Mouse (Mus musculus) Patski (cell line): ENCODE data around the gene Wdr89. TPM values are rescaled to one million over a fixed set of nuclear protein-coding genes. Genes with fewer than 3 reads are reported as not detected.
"Not testable (repeated sequence)": the region's sequence is repeated elsewhere in the genome, so short reads cannot be mapped to it uniquely, and the experiment has no call there.

Experiments used
- ATAC-seq: fragments of 100-300 bp; one replicate; pipeline ENCODE4 v1.8.0; 2021
- CTCF ChIA-PET: fragments of 350-600 bp; sonication (Branson Sonifier 250); formaldehyde crosslinking; loops from one replicate; lab custom pipeline; 2022; ENCODE audit warnings: inconsistent platforms; lab: Charles Lee
- POLR2A ChIA-PET: fragments of 350-600 bp; sonication (Branson Sonifier 250); formaldehyde crosslinking; loops from one replicate; lab custom pipeline; 2022; ENCODE audit warnings: antibody characterized with exemption, inconsistent platforms; lab: Charles Lee
- DNase-seq: peaks from one replicate; pipeline ENCODE4 v3.0.0-alpha.2; 2011; ENCODE audit warnings: low read depth, low spot score
- H3K27me3 ChIP-seq: fragments of 371-371 bp; one replicate; pipeline ENCODE4 v1.5.1; 2021
- CTCF ChIP-seq: fragments of 100-300 bp; IDR thresholded peaks from one replicate; pipeline ENCODE4 v1.5.1; 2021
- in situ Hi-C: fragments of 300-500 bp; cut with MboI; formaldehyde crosslinking; loops from 3 replicates; pipeline ENCODE4 v1.11.1; 2018; ENCODE audit warnings: low pct_unique_long_range_greater_than_20kb, mixed read lengths
- polyA plus RNA-seq: library from polyadenylated mRNA; unstranded; gene quantifications from one replicate; pipeline ENCODE4 v1.2.3, GENCODE M21; 2021

The Wdr89 gene
- polyA plus RNA-seq, 1 experiment from 2014 or later, result 21.5 TPM

- in situ Hi-C loops, result no loop called here
- no peaks in the 10 kb centered on the region for H3K27me3 ChIP-seq
- ChIA-PET POLR2A (no interaction called here), CTCF (interaction anchor here (1.4 kb wide), 1 partner anchor 15 kb away, joined by 3 read pairs; no protein-coding TSS in a partner anchor)
- DNase-seq (no peak), ATAC-seq (no peak)
- TF ChIP-seq CTCF, result peak; percentile 24
Measured at GRCm38 (mm10) chr12:75698692-75699091, 29.4 kb upstream of the Wdr89 start.

- POLR2A ChIA-PET, DNase-seq, in situ Hi-C loops, H3K27me3 ChIP-seq, CTCF ChIA-PET, ATAC-seq: not testable (repeated sequence)
Measured at GRCm38 (mm10) chr12:75695845-75696244, 26.5 kb upstream of the Wdr89 start.

GRCm38 (mm10) chr12:75689003-75689402 is 19.7 kb upstream of the Wdr89 start:
- POLR2A ChIA-PET, result no interaction called here
- H3K27me3 ChIP-seq, result no peaks in the 10 kb centered on the region
- no peak for ATAC-seq
- CTCF ChIA-PET, result no interaction called here
- TF ChIP-seq CTCF, result no peak
- in situ Hi-C loops, result no loop called here
- DNase-seq, result no peak

- no peaks in the 10 kb centered on the region for H3K27me3 ChIP-seq
- DNase-seq (no peak), ATAC-seq (no peak)
- ChIA-PET POLR2A (no interaction called here), CTCF (no interaction called here)
- in situ Hi-C loops, result no loop called here
- no peak for TF ChIP-seq CTCF
Measured at GRCm38 (mm10) chr12:75687314-75687713, 18.0 kb upstream of the Wdr89 start.

- POLR2A ChIA-PET, in situ Hi-C loops, ATAC-seq, CTCF ChIA-PET, H3K27me3 ChIP-seq, DNase-seq: not testable (repeated sequence)
Measured at GRCm38 (mm10) chr12:75684026-75684425, 14.7 kb upstream of the Wdr89 start.

GRCm38 (mm10) chr12:75683598-75683997 is 14.3 kb upstream of the Wdr89 start:
- H3K27me3 ChIP-seq, result no peaks in the 10 kb centered on the region
- DNase-seq (no peak), ATAC-seq (no peak)
- ChIA-PET CTCF (interaction anchor here (1.3 kb wide), 1 partner anchor 23 kb away, joined by 3 read pairs; no protein-coding TSS in a partner anchor), POLR2A (no interaction called here)
- no peak for TF ChIP-seq CTCF
- in situ Hi-C loops, result no loop called here

GRCm38 (mm10) chr12:75682842-75683241 is 13.5 kb upstream of the Wdr89 start:
- in situ Hi-C loops, result no loop called here
- DNase-seq, result no peak

GRCm38 (mm10) chr12:75681101-75681500 is 11.8 kb upstream of the Wdr89 start:
- CTCF ChIA-PET, result interaction anchor here (0.7 to 1.8 kb wide), 2 partner anchors 10 to 74 kb away, joined by 3 to 7 read pairs; no protein-coding TSS in a partner anchor
- ATAC-seq, result no peak

More at GRCm38 (mm10) chr12:75682842-75683241, 13.5 kb upstream of the Wdr89 start:
- POLR2A ChIA-PET, result no interaction called here
- CTCF ChIA-PET, result interaction anchor here (1.0 to 1.3 kb wide), 2 partner anchors 17 to 23 kb away, joined by 3 read pairs; no protein-coding TSS in a partner anchor
- no peaks in the 10 kb centered on the region for H3K27me3 ChIP-seq
- TF ChIP-seq CTCF, result no peak
- peak; percentile 12 for ATAC-seq

GRCm38 (mm10) chr12:75678393-75678792 is 9.1 kb upstream of the Wdr89 start:
- ChIA-PET CTCF (no interaction called here), POLR2A (no interaction called here)
- DNase-seq, result no peak
- TF ChIP-seq CTCF, result no peak
- ATAC-seq, result no peak
- in situ Hi-C loops, result loop anchor here (10.0 kb wide), 1 partner anchor 96 kb away; no protein-coding TSS in a partner anchor
- H3K27me3 ChIP-seq, result no peaks in the 10 kb centered on the region

More at GRCm38 (mm10) chr12:75681101-75681500, 11.8 kb upstream of the Wdr89 start:
- POLR2A ChIA-PET, result no interaction called here
- in situ Hi-C loops, result no loop called here
- TF ChIP-seq CTCF, result no peak
- no peak for DNase-seq
- no peaks in the 10 kb centered on the region for H3K27me3 ChIP-seq

GRCm38 (mm10) chr12:75672630-75673029 is 3.3 kb upstream of the Wdr89 start:
- ATAC-seq, result no peak
- in situ Hi-C loops, result loop anchor here (10.0 kb wide), 1 partner anchor 102 kb away; no protein-coding TSS in a partner anchor
- TF ChIP-seq CTCF, result no peak
- H3K27me3 ChIP-seq, result no peaks in the 10 kb centered on the region
- ChIA-PET POLR2A (no interaction called here), CTCF (no interaction called here)
- DNase-seq, result no peak

GRCm38 (mm10) chr12:75671759-75672315 is 2.5 kb upstream of the Wdr89 start:
- POLR2A ChIA-PET, result no interaction called here
- DNase-seq (no peak), ATAC-seq (no peak)
- H3K27me3 ChIP-seq, result no peaks in the 10 kb centered on the region
- no peak for TF ChIP-seq CTCF
- CTCF ChIA-PET, result interaction anchor here (2.0 kb wide), 1 partner anchor 9 kb away, joined by 7 read pairs; no protein-coding TSS in a partner anchor
- in situ Hi-C loops, result loop anchor here (10.0 kb wide), 1 partner anchor 103 kb away; no protein-coding TSS in a partner anchor
